Mouse (Mus musculus): ENCODE results near the gene Slc29a3.

GRCm38 (mm10) chr10:60739619-60740363, 12.8 kb downstream of the Slc29a3 start:
- TF ChIP-seq CTCF (IDR thresholded peaks at IDR 0.05; ENCODE audit: low read depth) (no peak), EP300 (IDR thresholded peaks at IDR 0.05; ENCODE audit: low read depth) (no peak)

Data from liver, postnatal 0 days (tissue).